Mouse (Mus musculus): ENCODE measurements around the gene Mcm6. TPM values are rescaled to one million over a fixed set of nuclear protein-coding genes. Genes with fewer than 3 reads are reported as not detected.

Mcm6 gene
- polyA plus RNA-seq, 1 experiment from 2014 or later = 308 TPM

DNA sequence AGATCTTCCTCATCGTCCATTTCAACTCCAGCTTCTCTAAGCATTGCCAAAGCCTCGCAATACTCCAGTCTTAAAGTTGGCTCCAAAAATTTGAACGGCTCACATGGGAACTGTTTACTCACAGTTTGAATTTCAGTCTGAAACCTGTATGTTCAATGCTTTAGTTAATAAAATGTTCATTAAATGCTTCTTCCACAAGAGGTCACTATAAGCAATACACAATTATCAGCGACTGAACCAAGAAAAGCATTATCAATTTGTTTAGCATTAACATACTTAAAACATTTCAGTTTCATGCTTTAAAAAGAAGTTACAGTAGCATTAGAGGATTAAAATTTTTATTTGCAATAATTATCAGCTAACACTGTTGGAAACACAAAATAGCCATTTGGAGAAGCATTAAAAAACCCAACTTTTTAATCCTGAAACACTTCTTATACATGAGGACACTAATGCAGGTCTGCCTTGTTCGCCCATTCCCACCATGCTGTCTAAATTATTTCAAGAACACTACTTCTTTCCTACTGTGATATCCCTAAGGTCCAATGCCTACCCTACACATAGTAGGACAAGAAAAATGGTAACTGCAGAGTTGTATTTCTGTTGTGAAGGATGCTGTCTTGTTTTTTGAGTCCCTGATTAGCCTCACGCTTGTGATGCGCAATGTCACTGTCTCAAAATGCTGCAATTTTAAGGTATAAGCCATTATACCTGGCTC, 12.8 kb upstream of the Mcm6 start:
- WGBS = 86% methylated on average over 7 of the region's 7 CpGs
- H3K4me3 ChIP-seq = no peak overlapping the region
- H3K27ac ChIP-seq (replicated peaks) = no peak overlapping the region
- H3K27me3 ChIP-seq (replicated peaks; ENCODE audit: low read depth, poor library complexity, severe bottlenecking) = no peaks in the 10 kb centered on the region
- no peak for DNase-seq (ENCODE audit: low spot score)
- H3K9me3 ChIP-seq = no peaks in the 10 kb centered on the region
- peaks cover 72% of the 10 kb centered on the region for H3K36me3 ChIP-seq (replicated peaks)
- no peaks in the 10 kb centered on the region for H3K4me1 ChIP-seq

DNA sequence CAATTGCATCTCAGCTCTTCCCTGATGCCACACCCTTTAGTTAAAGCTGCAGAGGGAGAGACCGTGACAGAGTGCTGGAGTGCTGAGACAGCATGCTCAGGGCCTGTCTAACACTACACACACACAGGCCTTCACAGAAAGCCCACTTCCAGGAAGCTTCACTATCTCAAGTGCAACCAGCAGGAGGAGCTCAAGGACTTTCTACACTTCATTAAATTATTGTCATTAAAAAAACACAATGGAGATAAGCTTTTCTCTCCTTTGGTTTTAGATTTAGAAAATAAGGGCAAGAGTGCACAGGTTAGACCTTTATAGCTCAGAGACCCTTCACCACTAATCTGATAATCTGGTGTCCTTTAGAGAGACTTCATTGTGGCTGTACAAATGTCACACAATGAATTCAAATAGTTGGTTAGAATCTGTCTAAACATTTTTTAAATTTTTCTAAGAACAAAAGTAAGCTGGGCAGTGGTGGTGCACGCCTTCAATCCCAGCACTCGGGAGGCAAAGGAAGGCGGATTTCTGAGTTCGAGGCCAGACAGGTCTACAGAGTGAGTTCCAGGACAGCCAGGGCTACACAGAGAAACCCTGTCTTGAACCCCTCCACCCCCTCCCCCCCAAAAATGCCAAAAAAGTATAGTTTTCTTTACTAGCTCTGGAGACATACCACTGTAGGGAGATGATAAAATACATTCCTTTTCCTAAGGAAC, 9.4 kb upstream of the Mcm6 start:
- H3K4me1 ChIP-seq = no peaks in the 10 kb centered on the region
- peaks cover 69% of the 10 kb centered on the region for H3K36me3 ChIP-seq (replicated peaks)
- H3K4me3 ChIP-seq = no peak overlapping the region
- WGBS = 82% methylated on average over 5 of the region's 5 CpGs
- H3K9me3 ChIP-seq = no peaks in the 10 kb centered on the region
- DNase-seq (ENCODE audit: low spot score) = peak; percentile 30
- H3K27me3 ChIP-seq (replicated peaks; ENCODE audit: low read depth, poor library complexity, severe bottlenecking) = no peaks in the 10 kb centered on the region
- H3K27ac ChIP-seq (replicated peaks) = no peak overlapping the region

DNA sequence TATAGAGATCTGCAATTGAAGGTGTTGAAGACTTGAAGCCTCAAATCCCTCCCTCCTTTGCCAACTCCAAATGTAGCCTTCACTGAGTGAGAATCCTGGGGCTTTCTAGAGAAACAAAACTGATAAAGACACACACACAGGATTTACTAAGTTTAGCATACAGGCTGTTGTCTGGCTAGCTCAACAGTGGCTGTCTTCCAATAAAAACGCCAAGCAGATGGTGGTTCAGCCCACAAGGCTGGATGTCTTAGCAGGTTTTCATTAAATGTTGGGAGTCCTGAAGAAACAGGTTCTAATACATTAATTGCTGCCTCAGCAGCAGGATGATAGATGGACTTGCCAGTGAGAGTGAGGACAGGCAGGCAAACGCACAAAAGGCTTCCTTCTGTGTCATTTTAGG, 1.1 kb upstream of the Mcm6 start:
- no peak overlapping the region for H3K27ac ChIP-seq (replicated peaks)
- no peak overlapping the region for H3K4me3 ChIP-seq
- H3K36me3 ChIP-seq (replicated peaks) = peaks cover 56% of the 10 kb centered on the region
- H3K4me1 ChIP-seq = peaks cover 26% of the 10 kb centered on the region
- WGBS = 80% methylated on average over 2 of the region's 2 CpGs
- DNase-seq (ENCODE audit: low spot score) = no peak
- no peaks in the 10 kb centered on the region for H3K27me3 ChIP-seq (replicated peaks; ENCODE audit: low read depth, poor library complexity, severe bottlenecking)
- no peaks in the 10 kb centered on the region for H3K9me3 ChIP-seq

- 1% methylated on average over 35 of the region's 35 CpGs for WGBS
- Histone ChIP-seq H3K9me3 (no peaks in the 10 kb centered on the region), H3K4me3 (peak overlapping the region; percentile 87), H3K27ac (replicated peaks) (peak overlapping the region; percentile 96), H3K27me3 (replicated peaks; ENCODE audit: low read depth, poor library complexity, severe bottlenecking) (no peaks in the 10 kb centered on the region), H3K36me3 (replicated peaks) (peaks cover 58% of the 10 kb centered on the region), H3K4me1 (peaks cover 26% of the 10 kb centered on the region)
- peak; percentile 61 for DNase-seq (ENCODE audit: low spot score)
Measured at GRCm38 (mm10) chr1:128358916-128359553, 429 bp downstream of the Mcm6 start.

DNA sequence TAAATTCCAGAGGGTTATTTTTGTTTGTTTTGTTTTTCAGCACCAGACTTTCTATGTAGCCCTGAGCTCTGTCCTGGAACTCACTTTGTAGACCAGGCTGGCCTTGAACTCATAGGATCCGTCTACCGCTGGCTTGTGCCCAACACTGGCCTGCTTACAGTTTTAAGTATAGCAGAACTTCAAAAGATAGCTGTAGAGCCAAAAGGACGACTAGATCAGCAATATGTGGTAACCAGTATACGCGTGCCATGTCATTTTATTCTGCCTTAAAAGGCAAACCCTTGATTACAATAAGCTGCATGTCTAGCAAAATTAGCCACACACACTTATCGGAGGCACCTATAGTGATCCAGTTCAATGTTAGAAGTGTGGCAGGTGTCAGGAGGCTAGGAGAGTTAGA, 1.2 kb downstream of the Mcm6 start:
- WGBS = 75% methylated on average over 6 of the region's 6 CpGs
- Histone ChIP-seq H3K9me3 (no peaks in the 10 kb centered on the region), H3K27ac (replicated peaks) (0 out of 2 replicates have a peak overlapping the region, but pooled peaks have one; percentile 96), H3K27me3 (replicated peaks; ENCODE audit: low read depth, poor library complexity, severe bottlenecking) (no peaks in the 10 kb centered on the region), H3K4me3 (peak overlapping the region; percentile 87), H3K4me1 (peaks cover 26% of the 10 kb centered on the region), H3K36me3 (replicated peaks) (peaks cover 62% of the 10 kb centered on the region)
- no peak for DNase-seq (ENCODE audit: low spot score)

GRCm38 (mm10) chr1:128357452-128357851, 2.0 kb downstream of the Mcm6 start:
- Histone ChIP-seq H3K4me1 (peaks cover 26% of the 10 kb centered on the region), H3K9me3 (no peaks in the 10 kb centered on the region), H3K27me3 (replicated peaks; ENCODE audit: low read depth, poor library complexity, severe bottlenecking) (no peaks in the 10 kb centered on the region), H3K4me3 (peak overlapping the region; percentile 87), H3K36me3 (replicated peaks) (peaks cover 62% of the 10 kb centered on the region), H3K27ac (replicated peaks) (peak overlapping the region; percentile 25; the same call in 1 of the 2 replicates)
- 68% methylated on average over 3 of the region's 3 CpGs for WGBS
- no peak for DNase-seq (ENCODE audit: low spot score)

DNA sequence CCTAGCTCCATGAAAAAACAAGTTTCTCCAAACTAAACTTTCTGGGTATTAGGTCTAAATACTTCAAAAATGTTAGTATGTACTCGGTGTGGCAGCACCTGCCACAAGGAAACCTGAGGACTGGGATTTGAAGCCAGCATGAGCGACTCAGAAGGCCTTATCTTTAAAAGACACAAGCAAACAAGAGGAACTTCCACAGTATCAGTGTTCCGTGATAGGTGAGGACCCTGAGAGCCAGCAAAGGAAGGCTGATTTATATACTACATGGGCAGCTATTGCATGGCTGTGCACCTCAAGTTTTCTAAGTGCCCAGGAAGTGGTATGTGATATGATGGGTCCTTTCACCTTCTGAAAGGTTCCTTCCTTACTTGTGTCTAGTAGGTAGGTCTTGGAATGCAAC, 6.4 kb downstream of the Mcm6 start:
- no peaks in the 10 kb centered on the region for H3K27me3 ChIP-seq (replicated peaks; ENCODE audit: low read depth, poor library complexity, severe bottlenecking)
- 88% methylated on average over 3 of the region's 3 CpGs for WGBS
- no peak for DNase-seq (ENCODE audit: low spot score)
- H3K9me3 ChIP-seq = no peaks in the 10 kb centered on the region
- peaks cover 13% of the 10 kb centered on the region for H3K4me1 ChIP-seq
- H3K27ac ChIP-seq (replicated peaks) = no peak overlapping the region
- H3K4me3 ChIP-seq = no peak overlapping the region
- H3K36me3 ChIP-seq (replicated peaks) = peaks cover 93% of the 10 kb centered on the region

GRCm38 (mm10) chr1:128344232-128344631, 15.2 kb downstream of the Mcm6 start:
- H3K4me3 ChIP-seq = no peak overlapping the region
- H3K9me3 ChIP-seq = no peaks in the 10 kb centered on the region
- no peak for DNase-seq (ENCODE audit: low spot score)
- H3K36me3 ChIP-seq (replicated peaks) = peaks cover 97% of the 10 kb centered on the region
- H3K27ac ChIP-seq (replicated peaks) = no peak overlapping the region
- WGBS = 75% methylated on average over 10 of the region's 10 CpGs
- H3K27me3 ChIP-seq (replicated peaks; ENCODE audit: low read depth, poor library complexity, severe bottlenecking) = no peaks in the 10 kb centered on the region
- H3K4me1 ChIP-seq = no peaks in the 10 kb centered on the region

GRCm38 (mm10) chr1:128337708-128338320, 21.6 kb downstream of the Mcm6 start:
- Histone ChIP-seq H3K4me3 (no peak overlapping the region), H3K36me3 (replicated peaks) (peaks cover 97% of the 10 kb centered on the region), H3K27ac (replicated peaks) (no peak overlapping the region), H3K27me3 (replicated peaks; ENCODE audit: low read depth, poor library complexity, severe bottlenecking) (no peaks in the 10 kb centered on the region), H3K9me3 (no peaks in the 10 kb centered on the region), H3K4me1 (no peaks in the 10 kb centered on the region)
- 92% methylated on average over 13 of the region's 13 CpGs for WGBS
- DNase-seq (ENCODE audit: low spot score) = no peak

DNA sequence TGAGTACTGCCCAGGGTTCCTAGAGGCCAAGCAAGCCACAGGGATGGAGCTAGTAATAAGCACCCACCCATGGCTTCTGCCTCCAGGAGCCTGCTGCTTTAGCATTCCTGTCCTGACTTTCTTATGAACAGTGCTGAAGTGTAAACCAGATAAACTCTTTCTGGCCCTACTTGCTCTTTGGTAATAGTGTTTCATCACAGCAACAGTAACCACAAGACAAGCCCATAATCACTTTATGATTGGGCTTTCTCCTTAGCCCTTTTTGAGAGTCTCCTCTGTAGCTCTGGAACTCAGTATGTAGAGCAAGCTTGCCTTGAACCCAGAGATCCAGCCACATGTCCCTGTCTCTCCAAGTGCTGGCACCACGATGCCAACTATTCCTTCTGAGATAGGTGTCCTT, 29.2 kb downstream of the Mcm6 start:
- H3K27me3 ChIP-seq (replicated peaks; ENCODE audit: low read depth, poor library complexity, severe bottlenecking) = no peaks in the 10 kb centered on the region
- H3K9me3 ChIP-seq = no peaks in the 10 kb centered on the region
- H3K4me3 ChIP-seq = no peak overlapping the region
- H3K36me3 ChIP-seq (replicated peaks) = peaks cover 95% of the 10 kb centered on the region
- no peak for DNase-seq (ENCODE audit: low spot score)
- WGBS = 96% methylated on average over 1 of the region's 1 CpGs
- no peaks in the 10 kb centered on the region for H3K4me1 ChIP-seq
- H3K27ac ChIP-seq (replicated peaks) = no peak overlapping the region

- no peak for DNase-seq (ENCODE audit: low spot score)
- H3K4me3 ChIP-seq = no peak within 1 kb of the TSS
- H3K9me3 ChIP-seq = no peaks in the 10 kb centered on the region
- H3K4me1 ChIP-seq = no peaks in the 10 kb centered on the region
- no peak within 1 kb of the TSS for H3K27ac ChIP-seq (replicated peaks)
- WGBS = 86% methylated on average over 3 of the region's 3 CpGs
- H3K27me3 ChIP-seq (replicated peaks; ENCODE audit: low read depth, poor library complexity, severe bottlenecking) = no peaks in the 10 kb centered on the region
- peaks cover 93% of the 10 kb centered on the region for H3K36me3 ChIP-seq (replicated peaks)
Measured at GRCm38 (mm10) chr1:128328218-128328617, 31.2 kb downstream of the Mcm6 start, which contains the start of gene Lct. Gene Lct (minus strand): TSS chr1:128328318.

GRCm38 (mm10) chr1:128327165-128327564, 32.3 kb downstream of the Mcm6 start:
- Histone ChIP-seq H3K4me3 (no peak overlapping the region), H3K4me1 (no peaks in the 10 kb centered on the region), H3K36me3 (replicated peaks) (peaks cover 88% of the 10 kb centered on the region), H3K27ac (replicated peaks) (no peak overlapping the region), H3K9me3 (no peaks in the 10 kb centered on the region), H3K27me3 (replicated peaks; ENCODE audit: low read depth, poor library complexity, severe bottlenecking) (no peaks in the 10 kb centered on the region)
- no peak for DNase-seq (ENCODE audit: low spot score)
- WGBS = 88% methylated on average over 1 of the region's 1 CpGs
